Mouse (Mus musculus) neural tube, embryonic 14.5 days (tissue): Measurements from ENCODE around the gene Zfp148. TPM values are rescaled to one million over a fixed set of nuclear protein-coding genes. Genes with fewer than 3 reads are reported as not detected.
A peak's percentile ranks its signal among the peaks of the same experiment; 100 is the strongest.

Source experiments
- ATAC-seq: fragments of 200-750 bp; cut with Nextera tagmentation; 2 replicates; pipeline ENCODE4 v1.8.0; 2017; ENCODE audit warnings: low read depth, mild to moderate bottlenecking, moderate TSS enrichment, moderate library complexity
- H3K27ac ChIP-seq: fragments of 300-500 bp; sonication (generic); 2 replicates; pipeline ENCODE4 v1.5.1; 2014; ENCODE audit warnings: low read depth, mild to moderate bottlenecking, control low read depth, low read length, moderate library complexity, mixed read lengths
- H3K27me3 ChIP-seq: fragments of 300-500 bp; sonication (generic); 2 replicates; pipeline ENCODE4 v1.6.1; 2014; ENCODE audit warnings: low read length; ENCODE audit not compliant: control insufficient read depth, insufficient read depth
- H3K36me3 ChIP-seq: fragments of 300-500 bp; sonication (generic); 2 replicates; pipeline ENCODE4 v1.6.1; 2014; ENCODE audit warnings: low read length, mixed read lengths; ENCODE audit not compliant: control insufficient read depth, insufficient read depth
- H3K4me1 ChIP-seq: fragments of 300-500 bp; sonication (generic); 2 replicates; pipeline ENCODE4 v1.6.1; 2014; ENCODE audit warnings: low read length; ENCODE audit not compliant: control insufficient read depth, insufficient read depth
- H3K4me2 ChIP-seq: fragments of 300-500 bp; sonication (generic); 2 replicates; pipeline ENCODE4 v1.6.1; 2014; ENCODE audit warnings: mild to moderate bottlenecking, low read depth, low read length, control low read depth
- H3K4me3 ChIP-seq: fragments of 300-500 bp; sonication (generic); 2 replicates; pipeline ENCODE4 v1.5.1; 2014; ENCODE audit warnings: low read depth, low read length, control low read depth, mixed read lengths
- H3K9ac ChIP-seq: fragments of 300-500 bp; sonication (generic); replicated peaks from 2 replicates; pipeline ENCODE4 v1.6.1; 2014; ENCODE audit warnings: low read depth, mild to moderate bottlenecking, control low read depth, low read length, mixed read lengths
- H3K9me3 ChIP-seq: fragments of 300-500 bp; sonication (generic); 2 replicates; pipeline ENCODE4 v1.6.1; 2016; ENCODE audit warnings: low read length; ENCODE audit not compliant: control insufficient read depth
- WGBS: fragments of 180-500 bp; shearing (Covaris S2); extraction: QIAGEN DNeasy Blood & Tissue Kit; methylation state at CpG from one replicate; pipeline ENCODE4 v1.1.7; 2014; 5-methylcytosine and 5-hydroxymethylcytosine counted together
- polyA plus RNA-seq: library from polyadenylated mRNA; unstranded; fragments of >200 nt; fragmentation: Nextera tagmentation; extraction: Ambion mirVana; gene quantifications from 2 replicates; pipeline ENCODE4 v1.2.1, GENCODE M21; 2014

The Zfp148 gene
- polyA plus RNA-seq, 1 experiment from 2014 or later: 46.1 TPM

GRCm38 (mm10) chr16:33414191-33414590 lies 33.6 kb downstream of the Zfp148 start:
- H3K27me3 ChIP-seq: no peaks in the 10 kb centered on the region
- no peak overlapping the region for H3K9ac ChIP-seq
- no peak overlapping the region for H3K4me2 ChIP-seq
- WGBS: 89% methylated on average over 5 of the region's 5 CpGs
- no peak overlapping the region for H3K4me3 ChIP-seq
- ATAC-seq: no peak
- H3K36me3 ChIP-seq: no peaks in the 10 kb centered on the region
- H3K27ac ChIP-seq: no peak overlapping the region
- no peaks in the 10 kb centered on the region for H3K9me3 ChIP-seq
- 0 out of 2 replicates have a peak, but pooled peaks cover 2% of the 10 kb centered on the region for H3K4me1 ChIP-seq

- H3K4me3 ChIP-seq: no peak overlapping the region
Measured at GRCm38 (mm10) chr16:33415607-33416006, 35.0 kb downstream of the Zfp148 start.

GRCm38 (mm10) chr16:33428327-33428726 lies 47.7 kb downstream of the Zfp148 start:
- Histone ChIP-seq H3K4me1 (no peaks in the 10 kb centered on the region), H3K4me2 (no peak overlapping the region), H3K27me3 (no peaks in the 10 kb centered on the region), H3K27ac (no peak overlapping the region), H3K9me3 (no peaks in the 10 kb centered on the region), H3K9ac (no peak overlapping the region), H3K36me3 (peaks cover 6% of the 10 kb centered on the region; the same call in 1 of the 2 replicates), H3K4me3 (no peak overlapping the region)
- no peak for ATAC-seq
- WGBS: 43% methylated on average over 3 of the region's 3 CpGs

More at GRCm38 (mm10) chr16:33415607-33416006, 35.0 kb downstream of the Zfp148 start:
- WGBS: 83% methylated on average over 5 of the region's 5 CpGs
- H3K36me3 ChIP-seq: no peaks in the 10 kb centered on the region
- H3K4me1 ChIP-seq: 0 out of 2 replicates have a peak, but pooled peaks cover 2% of the 10 kb centered on the region
- H3K27me3 ChIP-seq: no peaks in the 10 kb centered on the region
- no peak overlapping the region for H3K27ac ChIP-seq
- no peak overlapping the region for H3K4me2 ChIP-seq
- H3K9me3 ChIP-seq: no peaks in the 10 kb centered on the region
- H3K9ac ChIP-seq: no peak overlapping the region
- ATAC-seq: no peak

- Histone ChIP-seq H3K4me1 (no peaks in the 10 kb centered on the region), H3K4me3 (no peak overlapping the region), H3K36me3 (peaks cover 9% of the 10 kb centered on the region), H3K27me3 (no peaks in the 10 kb centered on the region), H3K4me2 (no peak overlapping the region), H3K9ac (no peak overlapping the region), H3K27ac (no peak overlapping the region), H3K9me3 (no peaks in the 10 kb centered on the region)
- no peak for ATAC-seq
- WGBS: 90% methylated on average over 2 of the region's 2 CpGs
Measured at GRCm38 (mm10) chr16:33431660-33432059, 51.0 kb downstream of the Zfp148 start.

- Histone ChIP-seq H3K4me2 (no peak overlapping the region), H3K9me3 (no peaks in the 10 kb centered on the region), H3K27ac (no peak overlapping the region), H3K4me1 (no peaks in the 10 kb centered on the region), H3K9ac (no peak overlapping the region), H3K4me3 (no peak overlapping the region), H3K36me3 (no peaks in the 10 kb centered on the region), H3K27me3 (no peaks in the 10 kb centered on the region)
- 88% methylated on average over 6 of the region's 6 CpGs for WGBS
- ATAC-seq: no peak
Measured at GRCm38 (mm10) chr16:33441065-33441464, 60.4 kb downstream of the Zfp148 start.

- WGBS: 25% methylated on average over 5 of the region's 5 CpGs
Measured at GRCm38 (mm10) chr16:33446830-33447229, 66.2 kb downstream of the Zfp148 start.

GRCm38 (mm10) chr16:33453826-33454225 lies 73.2 kb downstream of the Zfp148 start:
- H3K4me3 ChIP-seq: no peak overlapping the region
- no peaks in the 10 kb centered on the region for H3K4me1 ChIP-seq
- no peaks in the 10 kb centered on the region for H3K9me3 ChIP-seq
- no peak overlapping the region for H3K27ac ChIP-seq
- WGBS: 90% methylated on average over 2 of the region's 2 CpGs
- H3K36me3 ChIP-seq: no peaks in the 10 kb centered on the region
- H3K27me3 ChIP-seq: no peaks in the 10 kb centered on the region
- H3K9ac ChIP-seq: no peak overlapping the region
- H3K4me2 ChIP-seq: no peak overlapping the region
- ATAC-seq: no peak

More at GRCm38 (mm10) chr16:33446830-33447229, 66.2 kb downstream of the Zfp148 start:
- no peak overlapping the region for H3K4me3 ChIP-seq
- no peaks in the 10 kb centered on the region for H3K27me3 ChIP-seq
- peak; percentile 21; the same call in 1 of the 2 replicates for ATAC-seq
- no peaks in the 10 kb centered on the region for H3K9me3 ChIP-seq
- H3K4me1 ChIP-seq: 0 out of 2 replicates have a peak, but pooled peaks cover 4% of the 10 kb centered on the region
- no peak overlapping the region for H3K27ac ChIP-seq
- H3K36me3 ChIP-seq: no peaks in the 10 kb centered on the region
- no peak overlapping the region for H3K4me2 ChIP-seq
- H3K9ac ChIP-seq: no peak overlapping the region

GRCm38 (mm10) chr16:33454306-33454705 lies 73.7 kb downstream of the Zfp148 start:
- Histone ChIP-seq H3K9ac (no peak overlapping the region), H3K9me3 (no peaks in the 10 kb centered on the region), H3K36me3 (no peaks in the 10 kb centered on the region), H3K4me3 (no peak overlapping the region), H3K27ac (no peak overlapping the region), H3K4me2 (no peak overlapping the region), H3K4me1 (no peaks in the 10 kb centered on the region), H3K27me3 (no peaks in the 10 kb centered on the region)
- WGBS: 69% methylated on average over 2 of the region's 2 CpGs
- no peak for ATAC-seq

GRCm38 (mm10) chr16:33455263-33455910 lies 74.8 kb downstream of the Zfp148 start:
- H3K4me2 ChIP-seq: no peak overlapping the region
- ATAC-seq: no peak
- no peaks in the 10 kb centered on the region for H3K36me3 ChIP-seq
- no peak overlapping the region for H3K4me3 ChIP-seq
- H3K27ac ChIP-seq: no peak overlapping the region
- H3K27me3 ChIP-seq: no peaks in the 10 kb centered on the region
- no peak overlapping the region for H3K9ac ChIP-seq
- H3K9me3 ChIP-seq: no peaks in the 10 kb centered on the region
- no peaks in the 10 kb centered on the region for H3K4me1 ChIP-seq
- 85% methylated on average over 6 of the region's 6 CpGs for WGBS
